Mouse (Mus musculus) lung, embryonic 15.5 days (tissue): ENCODE measurements around the gene Pdlim5. TPM values are rescaled to one million over a fixed set of nuclear protein-coding genes. Genes with fewer than 3 reads are reported as not detected.

Experiments used
- ATAC-seq: fragments of 200-750 bp; cut with Nextera tagmentation; 2 replicates; pipeline ENCODE4 v1.8.0; 2017; ENCODE audit warnings: moderate number of reproducible peaks, borderline replicate concordance; ENCODE audit not compliant: low FRiP score, low TSS enrichment; ENCODE audit errors: extremely low read depth
- H3K27ac ChIP-seq: fragments of 300-500 bp; sonication (generic); 2 replicates; pipeline ENCODE4 v1.5.1; 2015; ENCODE audit warnings: moderate library complexity, mild to moderate bottlenecking, inconsistent platforms
- H3K27me3 ChIP-seq: fragments of 300-500 bp; sonication (generic); 2 replicates; pipeline ENCODE4 v1.6.1; 2015; ENCODE audit warnings: inconsistent platforms
- H3K36me3 ChIP-seq: fragments of 300-500 bp; sonication (generic); 2 replicates; pipeline ENCODE4 v1.6.1; 2015; ENCODE audit warnings: inconsistent platforms
- H3K4me1 ChIP-seq: fragments of 300-500 bp; sonication (generic); 2 replicates; pipeline ENCODE4 v1.6.1; 2015; ENCODE audit warnings: inconsistent platforms
- H3K4me2 ChIP-seq: fragments of 300-500 bp; sonication (generic); 2 replicates; pipeline ENCODE4 v1.6.1; 2015; ENCODE audit warnings: inconsistent platforms, mild to moderate bottlenecking, moderate library complexity
- H3K4me3 ChIP-seq: fragments of 300-500 bp; sonication (generic); 2 replicates; pipeline ENCODE4 v1.5.1; 2015; ENCODE audit warnings: mild to moderate bottlenecking, inconsistent platforms
- H3K9ac ChIP-seq: fragments of 300-500 bp; sonication (generic); 2 replicates; pipeline ENCODE4 v1.6.1; 2015; ENCODE audit warnings: inconsistent platforms
- H3K9me3 ChIP-seq: fragments of 300-500 bp; sonication (generic); 2 replicates; pipeline ENCODE4 v1.6.1; 2016; ENCODE audit warnings: inconsistent platforms
- WGBS: fragments of 180-500 bp; shearing (Covaris S2); methylation state at CpG from one replicate; pipeline ENCODE4 v1.1.7; 2015; 5-methylcytosine and 5-hydroxymethylcytosine counted together
- polyA plus RNA-seq: library from polyadenylated mRNA; unstranded; fragments of >200 nt; fragmentation: Nextera tagmentation; extraction: Ambion mirVana; gene quantifications from 2 replicates; pipeline ENCODE4 v1.2.1, GENCODE M21; 2015

The Pdlim5 gene
- polyA plus RNA-seq, 1 experiment from 2014 or later = 24.2 TPM

DNA sequence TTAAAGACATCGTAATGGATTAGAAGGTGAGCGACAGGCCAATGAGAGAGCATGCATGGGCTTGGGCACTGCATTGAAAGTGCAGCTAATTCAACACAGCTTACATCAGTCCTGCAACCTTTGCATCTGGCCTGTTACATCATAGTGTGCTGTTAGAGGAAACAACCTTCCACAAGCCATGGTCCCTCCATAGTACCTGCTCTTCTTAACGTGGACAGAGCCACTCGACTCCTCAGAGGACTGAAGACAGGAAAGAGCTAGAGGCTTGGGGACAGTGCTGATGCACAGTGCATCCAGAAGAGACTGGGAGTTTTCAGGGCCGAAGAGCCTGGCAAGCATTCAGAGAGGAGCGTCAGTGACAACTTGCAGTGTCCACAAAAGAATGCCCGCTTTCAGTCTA, 113.8 kb downstream of the Pdlim5 start:
- WGBS = 80% methylated on average over 7 of the region's 7 CpGs
- no peak for ATAC-seq
- no peak overlapping the region for H3K27ac ChIP-seq
- no peak overlapping the region for H3K9ac ChIP-seq
- H3K4me1 ChIP-seq = no peaks in the 10 kb centered on the region; the same call in 1 of the 2 replicates
- H3K4me3 ChIP-seq = no peak overlapping the region
- no peaks in the 10 kb centered on the region for H3K27me3 ChIP-seq
- H3K36me3 ChIP-seq = no peaks in the 10 kb centered on the region
- H3K4me2 ChIP-seq = no peak overlapping the region
- no peaks in the 10 kb centered on the region for H3K9me3 ChIP-seq

- peak; percentile 73; the same call in 1 of the 2 replicates for ATAC-seq
- Histone ChIP-seq H3K36me3 (no peaks in the 10 kb centered on the region), H3K4me1 (no peaks in the 10 kb centered on the region; the same call in 1 of the 2 replicates), H3K4me2 (no peak overlapping the region), H3K27ac (no peak overlapping the region), H3K9me3 (no peaks in the 10 kb centered on the region), H3K4me3 (no peak overlapping the region), H3K9ac (no peak overlapping the region), H3K27me3 (no peaks in the 10 kb centered on the region)
- 64% methylated on average over 1 of the region's 1 CpGs for WGBS
These were observed 114.4 kb downstream of the Pdlim5 start for GRCm38 (mm10) chr3:142281093-142281445.

DNA sequence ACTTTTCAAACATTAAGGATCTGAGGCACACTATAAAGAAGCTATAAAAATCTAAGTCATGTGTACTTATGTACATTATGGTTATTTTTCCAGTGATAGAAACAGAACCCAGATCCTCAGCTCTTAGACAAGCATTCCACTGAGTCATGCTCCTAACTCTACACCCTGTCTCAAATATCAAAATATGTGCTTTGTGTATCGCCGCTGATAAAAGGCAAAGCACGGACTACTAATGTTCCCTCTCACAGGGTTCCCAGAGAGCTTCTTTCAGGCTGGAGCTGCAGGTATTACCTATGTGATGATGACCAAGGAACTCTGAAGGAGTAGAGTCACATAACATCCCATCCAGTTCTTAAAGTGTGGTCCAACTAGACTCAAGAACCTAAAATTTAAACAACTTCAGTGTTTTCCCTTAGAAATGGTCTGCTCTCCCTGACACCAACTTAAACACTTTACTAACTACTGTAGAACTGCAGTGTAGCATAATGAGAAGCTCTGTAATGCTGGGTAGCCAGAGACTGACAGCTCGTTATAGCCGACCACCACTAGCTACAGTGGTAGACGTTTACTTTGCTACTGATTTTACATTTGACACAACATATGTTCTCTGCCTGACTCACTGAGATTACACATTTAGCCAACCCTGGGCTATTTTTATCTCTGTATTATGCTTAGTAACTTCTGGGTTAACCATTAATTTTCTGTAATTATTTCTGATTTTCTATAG, 115.0 kb downstream of the Pdlim5 start:
- no peak overlapping the region for H3K9ac ChIP-seq
- H3K36me3 ChIP-seq = no peaks in the 10 kb centered on the region
- no peaks in the 10 kb centered on the region; the same call in 1 of the 2 replicates for H3K4me1 ChIP-seq
- no peaks in the 10 kb centered on the region for H3K9me3 ChIP-seq
- H3K4me3 ChIP-seq = no peak overlapping the region
- no peak for ATAC-seq
- H3K4me2 ChIP-seq = no peak overlapping the region
- H3K27me3 ChIP-seq = no peaks in the 10 kb centered on the region
- no peak overlapping the region for H3K27ac ChIP-seq
- WGBS = 47% methylated on average over 6 of the region's 6 CpGs

DNA sequence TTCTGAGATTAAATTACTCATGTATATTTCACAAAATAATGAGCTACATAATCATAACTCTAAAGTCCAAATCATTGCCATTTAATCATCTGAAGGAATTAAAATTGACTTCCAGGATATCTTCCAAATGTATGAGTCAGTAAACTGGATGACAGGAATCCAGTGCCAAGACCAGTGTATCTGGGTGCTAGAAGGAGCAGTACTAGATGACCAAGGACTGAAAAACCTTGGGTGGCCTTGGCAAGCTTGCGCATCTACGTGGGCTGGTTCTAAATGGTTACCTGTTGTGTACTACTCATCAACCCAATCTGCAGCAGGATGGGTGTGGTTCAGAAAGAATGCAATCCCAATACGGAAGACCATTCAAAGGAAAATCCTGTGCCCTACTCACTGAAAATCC, 116.5 kb downstream of the Pdlim5 start:
- H3K27me3 ChIP-seq = no peaks in the 10 kb centered on the region
- H3K4me3 ChIP-seq = no peak overlapping the region
- H3K4me2 ChIP-seq = no peak overlapping the region
- no peaks in the 10 kb centered on the region for H3K36me3 ChIP-seq
- no peaks in the 10 kb centered on the region; the same call in 1 of the 2 replicates for H3K4me1 ChIP-seq
- no peak overlapping the region for H3K9ac ChIP-seq
- ATAC-seq = no peak
- no peak overlapping the region for H3K27ac ChIP-seq
- 82% methylated on average over 3 of the region's 3 CpGs for WGBS
- H3K9me3 ChIP-seq = no peaks in the 10 kb centered on the region

GRCm38 (mm10) chr3:142276506-142276905, 119.0 kb downstream of the Pdlim5 start:
- Histone ChIP-seq H3K4me1 (no peaks in the 10 kb centered on the region; the same call in 1 of the 2 replicates), H3K4me3 (no peak overlapping the region), H3K9ac (no peak overlapping the region), H3K27ac (no peak overlapping the region), H3K4me2 (no peak overlapping the region), H3K36me3 (no peaks in the 10 kb centered on the region), H3K9me3 (no peaks in the 10 kb centered on the region), H3K27me3 (no peaks in the 10 kb centered on the region)
- 70% methylated on average over 3 of the region's 3 CpGs for WGBS
- ATAC-seq = no peak

DNA sequence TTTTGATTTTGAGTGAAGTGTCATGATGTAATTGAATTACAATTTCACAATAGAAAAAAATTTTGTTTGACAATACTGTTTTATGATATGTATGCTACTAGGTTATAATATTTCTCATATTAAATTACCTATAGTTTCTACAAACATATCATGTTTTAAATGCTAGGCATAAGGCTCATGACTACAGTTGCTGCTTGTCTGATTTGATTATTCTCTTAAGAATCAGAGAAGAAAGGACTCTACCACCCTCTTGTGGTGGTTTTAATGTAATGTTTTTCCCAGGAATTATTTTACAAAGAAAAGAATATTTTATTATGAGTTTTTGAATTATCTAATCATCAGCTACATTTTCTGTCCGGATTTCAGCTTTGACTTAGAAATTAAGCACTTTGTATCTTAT, 120.5 kb downstream of the Pdlim5 start:
- Histone ChIP-seq H3K4me1 (no peaks in the 10 kb centered on the region), H3K27me3 (no peaks in the 10 kb centered on the region), H3K36me3 (no peaks in the 10 kb centered on the region), H3K4me3 (no peak overlapping the region), H3K4me2 (no peak overlapping the region), H3K9ac (no peak overlapping the region), H3K27ac (no peak overlapping the region), H3K9me3 (no peaks in the 10 kb centered on the region)
- no peak for ATAC-seq
- 15% methylated on average over 1 of the region's 1 CpGs for WGBS

DNA sequence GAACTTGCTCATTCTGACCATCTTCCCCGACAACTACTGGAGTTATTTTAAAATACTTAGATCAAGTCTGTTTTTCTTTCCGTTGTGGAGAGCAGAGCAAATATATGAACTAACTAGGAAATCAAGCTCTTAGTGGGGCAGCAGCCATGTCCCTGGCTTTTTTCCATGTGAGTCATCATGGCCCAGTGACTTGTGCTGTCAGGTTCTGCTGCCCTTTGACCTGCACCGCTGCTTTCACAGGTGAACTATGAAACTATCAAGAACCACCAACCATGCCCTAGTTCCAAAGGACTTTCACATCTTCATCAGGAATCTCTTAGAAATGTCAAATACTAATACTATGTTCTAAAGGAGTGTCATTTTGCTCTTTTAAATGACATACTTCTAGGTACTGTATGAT, 121.0 kb downstream of the Pdlim5 start:
- Histone ChIP-seq H3K4me2 (no peak overlapping the region), H3K4me1 (no peaks in the 10 kb centered on the region), H3K27ac (no peak overlapping the region), H3K4me3 (no peak overlapping the region), H3K27me3 (no peaks in the 10 kb centered on the region), H3K36me3 (no peaks in the 10 kb centered on the region), H3K9me3 (no peaks in the 10 kb centered on the region), H3K9ac (no peak overlapping the region)
- WGBS = 61% methylated on average over 3 of the region's 3 CpGs
- no peak for ATAC-seq

DNA sequence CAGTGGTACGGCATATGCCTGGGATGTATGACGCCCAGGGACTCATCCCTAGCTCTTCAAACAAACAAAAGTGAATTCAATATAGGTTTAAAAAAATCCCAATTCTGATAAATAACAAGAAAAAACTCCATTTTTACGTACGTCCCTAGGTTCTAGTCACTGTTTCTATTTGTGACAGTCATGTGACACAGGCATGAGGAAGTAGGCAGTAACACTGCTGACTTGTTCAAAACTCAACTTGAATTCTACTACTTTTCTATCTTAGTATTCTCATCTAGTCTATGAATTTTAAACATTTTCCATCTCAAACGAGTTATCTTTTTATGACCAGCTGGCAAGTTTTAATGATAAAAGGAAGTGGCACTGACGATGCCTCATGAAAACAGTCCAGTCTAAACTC, 122.2 kb downstream of the Pdlim5 start:
- no peak overlapping the region for H3K4me3 ChIP-seq
- no peaks in the 10 kb centered on the region for H3K9me3 ChIP-seq
- H3K4me2 ChIP-seq = no peak overlapping the region
- H3K27me3 ChIP-seq = no peaks in the 10 kb centered on the region
- H3K4me1 ChIP-seq = no peaks in the 10 kb centered on the region
- no peak overlapping the region for H3K27ac ChIP-seq
- H3K9ac ChIP-seq = no peak overlapping the region
- WGBS = 74% methylated on average over 6 of the region's 6 CpGs
- ATAC-seq = no peak
- no peaks in the 10 kb centered on the region for H3K36me3 ChIP-seq

GRCm38 (mm10) chr3:142256371-142256770, 139.1 kb downstream of the Pdlim5 start:
- Histone ChIP-seq H3K27me3 (no peaks in the 10 kb centered on the region), H3K27ac (no peak overlapping the region), H3K9ac (no peak overlapping the region), H3K4me1 (no peaks in the 10 kb centered on the region), H3K4me3 (no peak overlapping the region), H3K4me2 (no peak overlapping the region), H3K9me3 (no peaks in the 10 kb centered on the region), H3K36me3 (no peaks in the 10 kb centered on the region)
- 37% methylated on average over 2 of the region's 2 CpGs for WGBS
- ATAC-seq = no peak

GRCm38 (mm10) chr3:142252086-142252485, 143.4 kb downstream of the Pdlim5 start:
- no peak overlapping the region for H3K4me3 ChIP-seq
- H3K9me3 ChIP-seq = no peaks in the 10 kb centered on the region
- no peaks in the 10 kb centered on the region for H3K27me3 ChIP-seq
- no peaks in the 10 kb centered on the region for H3K4me1 ChIP-seq
- no peaks in the 10 kb centered on the region for H3K36me3 ChIP-seq
- no peak overlapping the region for H3K9ac ChIP-seq
- WGBS = 86% methylated on average over 1 of the region's 1 CpGs
- H3K4me2 ChIP-seq = no peak overlapping the region
- no peak for ATAC-seq
- no peak overlapping the region for H3K27ac ChIP-seq

- no peaks in the 10 kb centered on the region for H3K27me3 ChIP-seq
- no peak for ATAC-seq
- H3K36me3 ChIP-seq = no peaks in the 10 kb centered on the region
- H3K4me1 ChIP-seq = no peaks in the 10 kb centered on the region
- H3K9me3 ChIP-seq = no peaks in the 10 kb centered on the region
- H3K4me2 ChIP-seq = no peak overlapping the region
- no peak overlapping the region for H3K27ac ChIP-seq
- H3K9ac ChIP-seq = no peak overlapping the region
- WGBS = 75% methylated on average over 2 of the region's 2 CpGs
- no peak overlapping the region for H3K4me3 ChIP-seq
These were observed 146.0 kb downstream of the Pdlim5 start for GRCm38 (mm10) chr3:142249458-142249857.

DNA sequence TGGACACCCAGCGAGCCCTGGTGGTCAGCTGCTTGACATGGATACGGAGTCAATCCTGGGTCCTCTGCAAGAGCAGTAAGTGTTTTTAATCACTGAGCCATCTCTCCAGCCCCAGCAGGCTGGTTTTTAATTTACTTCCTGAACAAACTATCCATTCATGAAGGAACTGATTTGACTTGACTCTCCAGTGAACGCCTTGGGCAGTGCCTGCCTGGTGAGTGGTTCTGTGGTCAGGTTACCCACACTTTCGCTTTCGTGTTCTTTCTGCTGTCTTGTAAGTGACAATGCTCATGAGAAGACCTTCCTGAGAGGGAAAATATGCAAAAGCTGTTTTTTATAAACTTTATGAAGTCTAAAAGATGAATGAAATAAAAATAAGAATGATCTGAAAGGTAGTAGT, 152.2 kb downstream of the Pdlim5 start:
- Histone ChIP-seq H3K9ac (no peak overlapping the region), H3K4me3 (no peak overlapping the region), H3K36me3 (no peaks in the 10 kb centered on the region), H3K27me3 (no peaks in the 10 kb centered on the region), H3K4me1 (no peaks in the 10 kb centered on the region), H3K9me3 (no peaks in the 10 kb centered on the region), H3K27ac (no peak overlapping the region), H3K4me2 (no peak overlapping the region)
- ATAC-seq = no peak
- WGBS = 83% methylated on average over 5 of the region's 5 CpGs

GRCm38 (mm10) chr3:142239298-142239697, 156.2 kb downstream of the Pdlim5 start:
- 93% methylated on average over 2 of the region's 2 CpGs for WGBS
- Histone ChIP-seq H3K9me3 (no peaks in the 10 kb centered on the region), H3K27ac (no peak overlapping the region)

More at GRCm38 (mm10) chr3:142239298-142239697, 156.2 kb downstream of the Pdlim5 start:
- no peak overlapping the region for H3K4me2 ChIP-seq
- H3K4me3 ChIP-seq = no peak overlapping the region
- H3K27me3 ChIP-seq = no peaks in the 10 kb centered on the region
- no peak for ATAC-seq
- no peak overlapping the region for H3K9ac ChIP-seq
- no peaks in the 10 kb centered on the region for H3K4me1 ChIP-seq
- no peaks in the 10 kb centered on the region for H3K36me3 ChIP-seq
